Mouse (Mus musculus) right cerebral cortex, postnatal 25 days (tissue): ENCODE data around the gene Disp3.
A peak's percentile ranks its signal among the peaks of the same experiment; 100 is the strongest.

Experiments used
- DNase-seq: peaks from one replicate; pipeline ENCODE4 v3.0.0; 2022

The Disp3 gene

DNA sequence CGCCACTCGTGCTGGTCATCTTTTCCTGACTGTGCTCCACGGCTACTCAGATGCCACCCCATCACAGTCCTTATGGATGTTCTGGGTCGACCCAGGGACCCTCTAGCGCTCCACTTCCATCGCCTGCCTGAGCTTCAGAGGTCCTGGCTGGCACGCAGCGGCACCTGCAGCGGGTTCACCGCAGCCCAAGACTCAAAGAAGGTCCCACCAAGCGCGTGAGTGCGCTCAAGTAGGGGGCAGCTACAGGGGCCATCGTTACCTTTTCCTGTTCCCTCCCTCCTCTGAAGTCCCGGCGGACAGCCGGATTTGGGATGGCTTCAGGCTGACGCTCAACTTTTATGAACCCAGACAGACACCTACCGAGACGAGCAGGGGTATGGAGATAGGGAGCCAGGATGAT lies 724 bp downstream of the Disp3 start:
- no peak for DNase-seq

DNA sequence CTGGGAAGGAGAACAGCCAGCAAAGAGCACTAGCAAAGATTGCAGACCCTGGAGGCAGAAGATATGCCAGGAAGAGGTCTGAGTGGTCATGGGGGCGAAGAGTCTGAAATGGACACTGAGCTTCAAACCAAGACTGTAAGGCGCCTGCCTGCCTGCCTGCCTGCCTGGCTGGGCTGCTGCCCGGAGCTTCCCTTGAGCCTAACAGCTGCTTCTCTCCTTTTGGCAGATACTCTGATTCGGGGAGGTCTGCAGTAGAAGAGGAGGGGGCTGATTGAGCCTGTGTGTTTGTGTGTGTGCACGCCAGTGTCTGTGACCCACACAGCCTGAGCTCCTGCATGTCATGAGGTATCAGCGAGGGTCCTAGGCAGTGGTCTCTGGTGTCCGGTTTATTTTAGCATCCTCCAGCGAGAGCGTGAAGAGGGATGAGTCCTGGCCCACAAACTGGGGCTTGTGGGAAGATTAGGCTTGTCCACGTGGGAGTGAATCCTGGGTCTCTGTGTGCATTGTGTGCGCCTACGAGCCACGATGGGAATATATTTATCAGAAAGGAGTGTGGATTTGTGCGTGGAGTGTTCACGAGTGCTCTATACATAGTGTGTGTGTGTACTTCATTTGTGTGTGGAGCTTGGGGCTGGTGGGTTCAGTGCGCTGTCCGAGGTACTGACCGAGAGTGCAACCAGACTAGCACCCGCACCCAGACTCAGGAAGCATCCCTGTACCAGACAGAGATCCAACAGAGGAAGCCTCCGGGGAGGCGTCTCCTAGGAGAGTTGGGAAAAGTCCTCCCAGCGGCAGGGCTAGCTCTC lies 1.3 kb downstream of the Disp3 start:
- DNase-seq: peak; percentile 41

DNA sequence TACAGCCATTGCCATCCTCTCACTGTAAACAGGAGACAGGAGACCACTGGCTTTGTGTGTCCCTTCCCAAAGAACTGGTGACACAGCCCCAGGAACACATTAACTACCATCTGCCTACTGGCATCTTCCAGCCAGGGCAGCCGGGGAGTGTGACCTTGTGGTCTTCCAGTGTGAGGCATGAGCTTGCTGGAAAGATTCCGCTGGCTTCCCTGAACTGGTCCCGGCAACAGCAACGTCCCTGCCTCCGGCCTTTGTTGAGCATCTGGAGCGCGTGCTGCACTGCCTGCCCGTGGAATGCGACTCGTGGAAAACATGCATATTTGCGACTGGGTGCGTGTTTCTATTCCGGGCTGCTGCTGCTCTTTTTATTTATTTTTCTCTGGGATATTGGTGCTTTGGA lies 3.5 kb downstream of the Disp3 start:
- peak; percentile 39 for DNase-seq

DNA sequence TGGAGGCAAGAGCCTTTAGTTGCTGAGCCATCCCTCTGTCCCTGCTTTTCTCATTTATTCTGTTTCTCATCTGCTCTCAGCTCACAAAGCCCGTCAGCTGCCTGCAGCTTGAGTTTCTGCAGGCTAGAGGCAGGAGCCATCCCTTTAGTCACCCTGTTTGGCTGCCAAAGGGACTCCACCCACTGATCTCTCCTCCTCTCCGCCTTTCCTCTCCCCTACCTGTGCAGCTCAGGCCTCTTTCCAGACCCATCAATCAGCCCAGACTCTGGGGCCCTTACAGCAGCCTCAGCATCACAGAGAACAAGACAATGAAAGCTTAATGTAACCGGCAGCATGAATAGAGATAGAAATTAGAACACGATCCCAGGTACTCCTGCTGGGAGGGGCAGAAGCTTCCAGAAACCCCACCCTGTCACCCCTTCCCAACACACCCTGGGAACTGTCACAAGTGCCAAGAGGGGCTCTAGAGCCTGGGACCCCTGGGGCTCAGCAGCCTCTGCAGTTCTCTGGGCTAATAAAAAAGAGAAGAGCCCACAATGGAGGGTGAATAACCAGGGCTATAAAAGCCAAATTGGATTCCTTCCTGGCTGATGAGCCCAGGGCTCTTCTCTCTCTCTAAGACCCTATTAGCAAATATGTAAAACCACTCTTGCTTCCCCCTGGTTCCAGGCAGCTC lies 10.8 kb downstream of the Disp3 start:
- no peak for DNase-seq

DNA sequence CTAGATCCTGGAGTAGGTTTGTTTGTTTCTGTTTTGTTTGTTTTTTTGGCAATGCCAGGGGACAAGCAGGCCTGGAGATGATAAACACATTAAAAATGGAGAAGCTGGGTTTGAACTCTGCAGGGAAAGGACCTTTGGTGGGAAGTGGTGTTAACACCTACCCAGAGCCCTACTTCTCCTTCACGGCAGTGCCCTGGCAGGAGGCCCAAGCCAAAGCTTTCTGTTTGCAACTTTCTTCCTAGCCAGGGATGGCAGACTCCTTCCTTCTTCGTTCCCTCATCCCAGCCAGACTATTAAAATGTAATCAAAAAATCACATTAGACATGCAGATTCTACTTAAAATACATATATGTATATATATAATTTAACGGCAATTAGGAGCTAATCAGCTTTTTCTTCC lies 13.1 kb downstream of the Disp3 start:
- DNase-seq: no peak

DNA sequence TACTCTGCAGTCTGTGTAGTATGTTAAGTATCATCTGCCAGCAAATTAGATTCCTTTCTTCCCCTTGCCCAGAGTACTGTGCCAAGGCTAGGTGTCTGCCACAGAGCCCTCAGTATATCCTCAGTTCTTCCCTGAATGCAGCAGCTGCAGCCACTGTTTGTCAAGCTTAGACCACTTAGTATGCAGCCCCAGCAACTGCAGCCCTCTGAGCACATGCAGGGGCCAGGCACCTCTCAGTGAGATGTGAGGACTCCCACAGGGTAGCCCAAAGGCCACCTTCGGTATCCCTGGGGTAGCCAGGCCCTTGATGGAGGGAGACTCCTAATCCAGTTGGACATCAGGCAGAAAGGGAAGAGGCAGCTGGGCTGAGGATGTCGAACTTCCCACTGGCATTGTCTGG lies 14.5 kb downstream of the Disp3 start:
- no peak for DNase-seq

DNA sequence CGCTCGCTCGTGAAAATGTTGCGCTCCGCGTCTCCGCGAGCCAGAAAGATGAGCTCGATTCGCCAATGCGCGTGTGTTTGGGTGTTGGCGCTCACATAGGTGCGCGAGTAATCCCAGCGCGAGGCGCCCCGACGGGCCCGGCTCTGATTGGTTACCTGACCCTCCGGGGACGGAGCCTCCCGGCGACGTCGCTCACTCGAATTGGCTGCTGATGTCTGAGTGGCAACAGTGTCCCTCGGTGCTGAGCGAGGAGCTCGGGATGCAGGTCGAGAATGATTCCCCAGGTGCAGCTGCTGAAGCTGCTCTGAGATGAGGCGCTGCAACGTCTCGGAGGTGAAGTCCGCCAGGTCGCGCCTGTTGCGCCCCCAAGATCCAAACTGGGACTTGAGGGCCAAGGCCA lies 16.1 kb downstream of the Disp3 start:
- DNase-seq: no peak

DNA sequence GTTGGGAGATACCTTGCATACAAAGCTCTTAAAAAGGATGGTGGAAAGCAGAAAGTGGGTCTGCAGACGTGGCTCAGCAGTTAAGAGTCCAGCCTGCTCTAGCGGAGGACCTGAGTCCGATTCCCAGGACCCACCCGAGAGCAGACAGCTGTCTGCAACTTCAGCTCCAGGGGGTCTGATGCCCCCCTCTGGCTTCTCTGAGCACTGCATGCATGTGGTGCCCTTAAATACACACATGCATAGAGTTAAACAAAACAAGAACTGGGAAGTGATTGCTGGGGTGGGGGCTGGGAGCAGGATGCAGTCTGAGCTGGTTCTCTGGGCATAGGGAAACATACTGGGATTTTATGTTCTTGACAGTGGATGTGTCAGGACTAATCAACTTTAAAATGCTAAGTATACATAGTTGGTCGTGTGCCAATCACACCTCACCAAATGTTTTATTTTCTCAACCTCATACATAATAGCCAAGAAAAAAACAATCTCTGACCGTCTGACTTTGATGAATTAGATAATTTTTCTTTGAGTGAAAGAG lies 20.7 kb downstream of the Disp3 start:
- no peak for DNase-seq

DNA sequence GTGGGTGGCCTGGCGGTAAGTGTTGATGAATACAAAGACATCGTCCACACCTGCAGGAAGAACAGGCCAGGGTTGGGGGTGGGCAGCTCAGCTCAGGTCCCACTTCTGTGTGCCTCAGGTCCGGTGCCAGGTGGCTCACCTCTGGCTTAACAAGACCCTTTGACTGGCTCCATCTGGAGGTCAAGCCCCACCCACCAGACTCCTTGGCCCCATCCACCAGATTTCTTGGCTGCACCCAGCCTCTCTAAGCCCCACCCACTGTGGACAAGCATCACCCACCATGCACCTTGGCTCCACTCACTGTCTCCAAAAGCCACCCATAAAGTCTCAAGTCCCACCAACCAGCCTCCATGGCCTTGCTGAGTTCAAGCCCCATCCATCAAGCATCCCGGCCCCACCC lies 27.8 kb downstream of the Disp3 start:
- DNase-seq: no peak

DNA sequence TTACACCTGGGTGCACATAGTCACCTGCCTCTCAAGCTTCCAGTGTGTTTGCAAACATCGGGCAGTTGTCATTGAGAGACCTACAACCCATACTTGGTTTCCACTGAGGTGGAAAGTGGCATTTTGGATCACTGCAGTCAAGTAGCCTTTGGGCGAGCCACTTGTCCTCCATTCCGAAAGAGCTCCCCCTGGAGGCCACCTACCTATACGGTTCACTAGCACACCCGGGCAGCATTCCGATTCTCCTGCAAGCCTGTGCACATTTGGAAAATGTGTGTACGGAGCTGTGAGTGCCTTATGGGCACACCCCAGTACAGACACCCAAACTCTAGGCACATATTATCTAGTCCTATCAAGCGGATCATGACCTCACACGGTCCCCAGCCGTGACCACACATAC lies 38.4 kb downstream of the Disp3 start:
- no peak for DNase-seq

DNA sequence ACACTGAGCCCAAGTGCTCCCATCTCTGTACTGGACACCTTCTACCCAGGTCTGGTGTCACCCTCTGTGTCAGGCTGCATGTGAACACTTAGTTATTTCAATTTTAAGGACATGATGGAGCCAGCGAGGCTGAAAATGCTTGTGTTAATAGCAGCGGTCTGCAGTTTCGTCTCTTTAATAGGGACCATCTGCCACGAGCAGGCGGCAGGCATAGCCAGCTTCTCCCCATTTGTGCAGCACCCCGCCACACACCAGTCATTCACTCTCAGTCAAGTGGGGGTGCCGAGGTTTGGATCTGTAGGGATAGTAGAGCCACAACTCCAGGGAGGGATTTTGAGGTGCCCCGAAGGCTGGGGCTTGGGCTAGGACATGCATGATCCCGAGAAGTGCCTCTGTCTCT lies 47.4 kb downstream of the Disp3 start:
- no peak for DNase-seq

DNA sequence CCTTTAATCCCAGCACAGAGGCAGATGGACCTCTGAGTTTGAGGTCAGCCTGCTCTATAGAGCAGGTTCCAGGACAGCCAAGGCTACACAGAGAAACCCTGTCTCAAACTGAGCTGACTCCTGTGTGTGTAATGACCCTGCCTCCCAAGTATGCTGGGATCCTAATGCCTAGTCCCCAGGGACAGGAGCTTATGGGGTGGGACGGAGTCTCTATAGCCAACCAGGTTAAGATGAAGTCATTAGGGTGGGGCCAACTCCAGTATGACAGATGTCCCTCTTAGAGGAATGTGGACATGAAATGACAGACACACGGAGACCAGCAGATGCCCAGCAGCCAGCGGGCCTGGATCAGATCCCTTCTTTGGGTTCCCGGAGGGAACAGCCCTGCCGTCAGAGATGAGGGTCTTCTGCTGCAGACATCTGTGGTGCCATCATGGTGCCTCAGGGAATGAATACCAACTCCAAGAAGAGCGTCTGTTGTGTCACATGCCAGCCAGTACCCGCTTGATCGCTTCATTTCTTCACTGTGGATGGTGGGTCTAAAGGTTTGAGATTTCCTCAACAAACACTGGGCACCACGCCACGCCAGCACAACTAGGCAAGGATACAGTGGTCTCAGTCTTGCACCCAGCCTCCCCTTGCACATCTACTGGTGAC lies 48.2 kb downstream of the Disp3 start:
- no peak for DNase-seq

DNA sequence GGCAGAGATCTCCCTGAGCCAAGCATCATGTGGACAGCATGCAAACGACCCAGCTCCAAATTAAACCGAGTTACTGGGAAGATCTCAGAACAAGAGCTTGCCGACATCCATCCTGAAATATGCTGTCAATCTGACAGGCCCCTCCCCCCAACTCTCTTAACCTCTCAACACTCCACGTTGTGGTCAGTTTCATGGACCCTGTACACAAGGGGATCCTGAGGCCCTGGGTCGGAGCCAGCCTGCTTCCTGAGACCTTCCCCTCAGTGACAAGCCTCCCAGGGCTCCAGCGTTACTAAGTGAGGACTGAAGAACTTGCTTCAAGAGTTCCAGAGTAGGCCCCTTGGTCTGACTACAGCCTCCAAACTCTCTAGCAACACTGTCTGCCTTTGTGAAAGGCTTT lies 48.8 kb downstream of the Disp3 start:
- no peak for DNase-seq

DNA sequence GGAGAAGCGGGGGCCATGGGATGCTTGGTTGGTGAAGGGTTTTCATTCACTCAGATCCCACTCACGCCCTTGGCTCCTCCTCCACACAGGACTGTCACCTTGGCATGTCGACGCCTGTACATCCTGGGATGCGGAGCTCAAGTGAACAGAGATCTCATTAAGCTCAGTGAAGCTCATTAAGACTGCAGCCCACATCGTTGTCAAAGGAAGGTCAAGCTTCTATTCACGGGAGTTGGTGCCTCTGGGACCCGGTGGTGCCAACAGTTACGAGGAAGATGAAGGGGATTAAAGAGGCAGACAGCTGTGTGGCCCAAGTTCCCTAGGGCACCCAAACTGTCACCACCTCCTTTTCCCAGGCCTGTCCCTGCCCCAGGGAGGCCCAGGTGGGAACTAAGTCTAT lies 49.5 kb downstream of the Disp3 start:
- no peak for DNase-seq

DNA sequence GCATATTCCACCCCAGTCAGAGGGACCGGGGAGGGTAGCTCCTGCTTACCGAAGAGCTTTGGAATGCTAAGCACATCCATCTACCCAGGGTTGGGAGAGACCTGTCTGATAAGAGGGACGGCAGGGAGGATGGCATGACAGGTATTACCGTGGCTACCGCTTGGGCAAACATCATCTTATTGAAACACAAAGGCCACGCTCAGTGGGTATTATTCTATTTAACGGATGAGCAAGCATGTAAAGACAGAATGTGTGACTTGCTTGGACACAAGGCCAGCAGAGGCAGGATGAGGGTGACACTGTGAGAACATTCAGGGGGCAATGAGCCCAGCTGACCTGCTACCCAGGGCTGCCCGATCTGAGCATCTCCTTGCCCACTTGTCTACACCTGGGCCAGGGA lies 51.1 kb downstream of the Disp3 start:
- DNase-seq: no peak

DNA sequence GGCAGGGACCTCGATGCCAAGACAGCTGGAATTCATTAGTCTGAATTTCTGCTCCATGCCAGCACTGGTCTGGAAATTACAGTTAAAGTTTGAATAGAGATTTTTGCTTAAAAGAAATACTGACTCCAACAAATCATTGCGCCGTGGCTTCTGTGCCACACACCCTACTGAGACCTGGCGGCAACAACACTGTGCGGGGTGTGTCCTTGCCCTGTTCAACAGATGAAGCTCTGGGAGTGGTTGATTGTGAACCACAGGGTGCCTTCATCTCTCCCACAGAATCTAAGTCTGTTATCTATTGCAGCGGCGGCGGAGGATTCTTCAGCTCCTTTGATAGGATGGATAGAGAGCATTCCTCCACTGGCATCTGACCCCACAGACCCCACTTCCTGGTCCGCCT lies 54.7 kb downstream of the Disp3 start:
- DNase-seq: no peak

DNA sequence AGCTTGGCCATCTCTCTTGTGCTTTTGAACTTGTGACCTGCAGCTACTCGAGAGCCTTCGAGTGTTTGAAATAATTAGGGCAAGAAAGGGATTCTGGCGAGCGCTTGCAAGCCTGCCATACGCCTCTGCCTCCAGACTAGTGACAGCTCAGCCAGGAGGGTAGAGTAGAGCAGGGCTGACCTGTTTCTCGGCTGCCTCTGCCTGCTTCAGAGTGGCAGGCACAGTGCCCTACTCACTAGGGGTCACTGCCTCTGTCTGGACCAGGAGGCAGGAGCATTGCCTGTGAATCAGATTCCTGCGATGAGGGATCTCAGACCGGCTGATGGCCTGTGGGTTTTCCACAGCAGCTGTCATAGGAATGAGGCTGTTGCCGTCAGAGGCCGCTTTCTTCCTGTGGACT lies 55.1 kb downstream of the Disp3 start:
- no peak for DNase-seq

DNA sequence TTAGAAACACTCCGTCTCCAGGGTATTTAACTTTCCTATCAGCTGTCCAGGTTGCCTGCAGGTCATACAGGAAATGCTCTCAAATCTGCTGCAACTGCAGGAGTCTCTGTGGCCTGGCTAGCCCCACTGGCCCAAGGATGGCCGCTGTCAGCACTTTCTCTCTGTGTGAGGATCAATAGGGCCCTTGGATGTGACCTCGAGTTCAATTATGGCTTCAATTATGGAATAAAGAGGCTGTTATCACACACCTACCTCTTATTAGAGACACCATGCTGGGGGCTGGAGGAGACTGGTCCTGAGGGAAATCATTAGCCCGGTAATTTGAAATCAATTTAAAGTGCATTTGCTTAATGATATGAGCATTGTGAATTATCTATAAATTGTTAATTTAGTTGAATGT lies 55.6 kb downstream of the Disp3 start:
- no peak for DNase-seq

DNA sequence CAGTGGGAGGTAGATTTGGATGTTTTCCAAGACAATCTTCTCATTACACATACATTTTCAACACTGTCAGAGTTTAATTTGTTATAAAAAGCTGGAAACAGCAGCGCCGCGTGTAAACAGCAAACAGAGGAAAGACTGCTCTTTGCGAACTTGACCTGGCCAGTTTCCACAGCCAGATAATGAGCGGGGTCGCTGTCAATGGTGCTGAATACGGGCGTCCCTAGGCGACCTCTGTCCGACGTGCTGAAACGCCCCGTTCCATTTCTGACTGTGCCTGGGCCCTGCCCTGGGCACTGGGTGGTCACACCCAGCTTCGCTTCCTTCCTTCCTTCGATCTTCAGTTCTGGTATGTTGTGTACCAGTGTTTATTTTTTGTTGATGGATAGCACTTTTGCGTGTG lies 58.1 kb downstream of the Disp3 start:
- no peak for DNase-seq

DNA sequence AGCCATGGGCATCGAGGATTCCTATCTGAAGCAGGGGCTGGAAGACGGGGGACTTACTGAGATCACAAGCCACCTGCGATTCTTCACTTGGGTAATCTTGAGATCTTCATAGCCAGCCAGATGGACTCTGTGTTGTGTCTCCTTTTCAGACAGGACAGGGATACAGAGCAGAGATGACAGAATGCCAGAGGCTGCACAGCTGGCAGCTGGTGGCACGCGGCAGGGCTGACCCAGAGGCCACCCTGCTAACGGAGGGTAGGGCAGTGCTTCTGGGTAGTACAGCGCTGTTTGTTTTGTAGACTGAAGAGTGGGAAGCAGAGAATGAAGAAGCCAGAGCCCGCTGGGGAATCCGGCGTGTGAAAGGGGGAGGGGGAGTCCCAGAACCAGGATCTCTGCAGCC lies 64.8 kb downstream of the Disp3 start:
- DNase-seq: no peak

DNA sequence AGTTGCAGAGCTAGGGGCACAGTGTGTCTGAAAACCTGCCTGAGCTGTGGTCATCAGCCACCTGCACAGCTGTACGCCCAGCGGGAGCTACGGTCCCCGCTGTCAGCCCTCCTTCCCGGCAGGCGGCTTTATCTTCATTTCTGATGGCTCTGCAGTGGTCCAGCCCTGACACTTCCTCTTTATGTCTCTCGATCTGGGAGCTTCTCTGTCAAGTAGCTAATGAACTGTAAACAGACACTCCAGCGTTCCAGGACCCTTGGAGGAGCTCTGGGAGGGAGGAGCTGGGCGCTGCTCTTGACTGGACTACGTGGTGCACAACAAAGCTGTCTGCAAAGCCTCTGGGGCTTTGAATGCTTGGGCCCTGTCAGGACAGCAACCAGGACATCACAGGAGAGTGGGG lies 67.1 kb downstream of the Disp3 start:
- no peak for DNase-seq

DNA sequence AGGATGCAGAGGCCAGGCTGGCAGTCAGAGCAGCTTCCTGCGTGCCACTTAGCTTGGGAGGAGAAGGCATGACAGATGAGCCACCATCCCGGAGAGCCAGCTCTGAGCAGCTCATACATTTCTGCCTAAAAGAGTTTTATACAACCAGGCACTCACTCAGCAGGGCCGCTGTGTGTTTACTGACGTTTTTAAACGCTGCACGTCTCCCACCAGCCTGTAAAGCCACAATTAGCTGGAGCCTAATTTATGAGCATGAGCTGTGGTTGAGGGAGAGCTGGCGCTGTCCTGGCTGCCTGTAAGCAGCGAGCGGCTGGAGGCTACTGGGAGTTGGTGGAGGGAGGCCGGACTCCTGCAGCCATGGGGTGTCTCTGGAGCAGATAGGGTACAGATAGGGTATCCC lies 69.5 kb downstream of the Disp3 start:
- DNase-seq: no peak

DNA sequence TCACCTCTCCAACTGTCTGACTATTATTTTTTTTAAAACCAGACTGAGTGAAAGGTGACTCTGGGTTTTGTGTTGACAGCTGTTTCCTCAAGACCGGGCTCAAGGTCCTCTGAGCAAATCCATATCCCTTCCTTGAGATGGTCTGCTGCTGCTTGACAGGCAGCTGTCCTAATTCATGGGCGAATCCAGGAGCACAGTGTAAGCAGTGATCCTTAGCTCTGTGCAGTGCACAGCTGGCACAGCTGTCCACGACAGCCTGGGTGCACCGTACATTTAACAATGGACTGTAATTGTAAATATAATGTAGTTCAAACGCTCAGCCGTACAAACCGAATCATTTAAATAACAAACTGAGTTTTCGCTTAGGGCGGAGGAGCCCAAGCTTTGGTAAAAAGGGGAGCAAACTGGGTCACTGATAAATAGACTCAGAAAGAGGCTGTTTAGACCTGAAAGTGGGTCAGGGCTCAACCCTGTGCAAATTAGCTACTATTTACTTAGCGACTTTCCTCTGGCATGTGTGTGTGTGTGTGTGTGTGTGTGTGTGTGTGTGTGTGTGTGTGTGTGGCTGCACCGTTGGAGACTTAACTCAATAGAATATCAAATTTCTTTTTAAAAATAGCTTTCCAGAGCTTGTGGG lies 72.4 kb downstream of the Disp3 start:
- DNase-seq: no peak
